Mouse (Mus musculus): Measurements from ENCODE around the gene Ccdc63.

- TF ChIP-seq CTCF (IDR thresholded peaks at IDR 0.05; ENCODE audit: insufficient read depth, low read depth, low read length): no peak
- TF ChIP-seq POLR2A (IDR thresholded peaks at IDR 0.05; ENCODE audit: insufficient read depth, low read depth, low read length): no peak
Measured at GRCm38 (mm10) chr5:122103075-122103474, 37.5 kb downstream of the Ccdc63 start.

Measured in olfactory bulb, adult 2 months (tissue).